Mouse (Mus musculus) embryonic fibroblast, embryonic 13.5 days (primary cell): ENCODE data around the gene Sppl3.

Experiments
- CTCF ChIP-seq: IDR thresholded peaks from 2 replicates; pipeline ENCODE4 v1.5.1; 2011; ENCODE audit warnings: mild to moderate bottlenecking, control low read depth, low read length, moderate library complexity, borderline replicate concordance; ENCODE audit not compliant: insufficient read depth
- POLR2A ChIP-seq: IDR thresholded peaks from 2 replicates; pipeline ENCODE4 v1.6.1; 2011; ENCODE audit warnings: low read depth, mild to moderate bottlenecking, control low read depth, low read length, moderate library complexity

DNA sequence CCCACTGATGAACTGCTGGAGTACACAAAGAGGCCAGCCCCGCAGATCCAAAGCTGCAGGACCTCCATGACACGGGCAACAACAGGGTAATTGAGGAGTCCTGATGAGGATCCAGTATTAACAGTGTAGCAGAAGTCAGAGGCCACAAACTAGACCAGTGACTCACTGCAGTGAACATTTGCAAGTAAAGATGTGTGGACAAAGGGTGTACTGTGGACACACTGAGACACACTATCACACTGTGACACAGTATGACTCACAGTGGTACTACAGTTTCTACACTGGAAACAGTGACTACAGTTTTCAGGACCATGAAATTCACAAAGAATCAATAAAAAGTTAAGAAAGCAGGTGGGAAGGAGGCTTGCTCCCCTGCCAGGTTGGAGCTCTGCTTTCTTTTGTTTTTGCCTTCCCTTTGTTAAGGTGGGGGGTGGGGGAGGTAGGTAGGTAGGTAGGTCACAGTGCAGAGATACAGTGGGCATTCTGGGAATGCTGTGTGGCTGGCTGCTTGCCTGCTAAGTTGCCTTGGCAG lies 34.3 kb downstream of the Sppl3 start:
- TF ChIP-seq CTCF = no peak
- TF ChIP-seq POLR2A = no peak
